Comparison of ENCODE assay signal across 24 mouse cellular contexts in the genomic region with DNA sequence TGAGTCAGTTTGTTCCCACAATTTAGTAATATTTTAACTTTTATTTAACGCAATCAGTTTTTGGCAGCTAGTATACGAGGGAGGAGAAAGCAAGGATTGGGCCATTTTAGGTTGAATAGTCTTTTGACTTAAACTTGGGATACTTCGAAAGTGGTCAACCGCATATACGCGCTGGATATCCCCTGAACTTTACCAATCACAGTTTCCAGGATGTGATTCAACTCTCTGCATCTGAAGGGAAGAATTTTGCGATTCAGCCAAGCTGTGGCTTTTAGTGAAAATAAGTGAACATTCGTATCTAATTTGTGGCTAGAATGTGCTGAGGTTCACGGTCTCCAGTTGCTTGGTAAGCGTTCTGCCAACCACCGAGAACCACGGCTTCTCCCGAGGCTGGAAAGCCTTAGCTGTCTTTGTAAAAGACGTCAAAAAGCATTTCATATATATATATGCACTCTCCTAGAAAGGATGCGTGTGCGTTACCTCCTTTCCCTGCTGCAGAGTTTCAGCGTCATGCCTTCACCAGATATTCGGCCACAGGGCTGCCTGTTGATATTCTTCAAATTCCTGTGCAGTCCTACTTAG.
"Had no signal": no experiment of that assay in that cellular context is flagged by ENCODE, and none has a peak within 500 bp of the region (broad histone marks: within the 10 kb centered on the region; RNA-seq: fewer than 3 reads in every experiment).

No protein-coding gene starts in this region.

- H3K27me3 ChIP-seq: heart, embryonic 12.5 days; hindbrain, embryonic 12.5 days; intestine, embryonic 15.5 days; liver, embryonic 13.5 days; liver, embryonic 15.5 days had no signal

- H3K36me3 ChIP-seq: heart, embryonic 12.5 days; hindbrain, embryonic 10.5 days; hindbrain, embryonic 12.5 days; intestine, embryonic 15.5 days; limb, embryonic 13.5 days; liver, embryonic 13.5 days; liver, embryonic 15.5 days had no signal

- H3K9me3 ChIP-seq: heart, embryonic 12.5 days; hindbrain, embryonic 10.5 days; hindbrain, embryonic 12.5 days; intestine, embryonic 15.5 days; limb, embryonic 13.5 days; liver, embryonic 13.5 days; liver, embryonic 15.5 days had no signal

- ATAC-seq: hindbrain, embryonic 16.5 days; inflammation-experienced regulatory T-cells, adult 6 months; intestine, embryonic 15.5 days; intestine, postnatal 0 days had no signal

- H3K4me3 ChIP-seq: heart, adult 2 months; heart, embryonic 12.5 days; hindbrain, embryonic 10.5 days; hindbrain, embryonic 12.5 days; intestine, embryonic 15.5 days; layer of hippocampus, adult 2 months; left cerebral cortex, adult 2 months; limb, embryonic 13.5 days; liver, embryonic 13.5 days; liver, embryonic 15.5 days had no signal

- H3K4me1 ChIP-seq: heart, embryonic 12.5 days; hindbrain, embryonic 10.5 days; intestine, embryonic 15.5 days; liver, embryonic 13.5 days; liver, embryonic 15.5 days had no signal

- DNase-seq: gastrocnemius, postnatal 25 days; heart, adult 2 months; heart, postnatal 10 days; heart, postnatal 4 days; kidney, adult 18-20 months; kidney, adult 8-10 months; kidney, postnatal 10 days; kidney, postnatal 25 days; kidney, postnatal 4 days; liver; liver, embryonic 13.5 days had no signal

- H3K4me2 ChIP-seq: heart, embryonic 12.5 days; hindbrain, embryonic 12.5 days; hindbrain, embryonic 14.5 days; intestine, embryonic 15.5 days; limb, embryonic 13.5 days; liver, embryonic 11.5 days; liver, embryonic 13.5 days; liver, embryonic 15.5 days had no signal

- H3K27ac ChIP-seq: heart, adult 2 months; hindbrain, embryonic 10.5 days; hindbrain, embryonic 12.5 days; hindbrain, embryonic 14.5 days; intestine, embryonic 15.5 days; layer of hippocampus, adult 2 months; left cerebral cortex, adult 2 months; limb, embryonic 13.5 days; liver, embryonic 13.5 days; liver, embryonic 15.5 days had no signal

- H3K9ac ChIP-seq: heart, embryonic 12.5 days; hindbrain, embryonic 12.5 days; hindbrain, embryonic 14.5 days; intestine, embryonic 15.5 days; limb, embryonic 13.5 days; liver, embryonic 13.5 days; liver, embryonic 15.5 days had no signal
